Mouse (Mus musculus) right cerebral cortex, postnatal 14 days (tissue): ENCODE measurements at regions not wholly inside any gene's neighbourhood (a gene's known extent, or its start where the extent isn't known, plus 50 kb on each side); places are given as distances from the start of the nearest gene placed in this dataset.

ENCODE experiments used
- DNase-seq: peaks from one replicate; pipeline ENCODE4 v3.0.0; 2022

GRCm38 (mm10) chr15:67278869-67279268, 778.2 kb upstream of the Lrrc6 start:
- DNase-seq, result no peak

DNA sequence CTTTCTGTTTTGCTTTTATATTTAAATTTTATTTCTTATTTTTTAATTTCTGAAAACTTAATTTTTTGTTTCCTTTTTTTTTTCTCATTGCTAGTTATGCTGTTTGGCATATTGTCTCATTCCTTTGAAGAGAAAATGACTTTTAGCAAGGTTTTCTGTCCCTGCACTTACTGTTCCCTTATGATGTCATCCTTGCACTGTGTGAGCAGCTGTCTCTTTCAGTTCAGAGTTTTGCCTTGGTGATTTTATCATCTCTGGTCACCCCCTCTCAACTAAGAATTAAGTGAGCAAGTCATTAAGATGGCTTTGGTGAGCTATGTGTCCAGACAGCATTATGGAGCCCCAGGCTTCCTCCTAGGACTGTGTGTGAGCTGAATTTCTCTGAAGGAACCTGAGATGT, 774.3 kb upstream of the Lrrc6 start:
- DNase-seq, result no peak

- DNase-seq, result no peak
Observed at GRCm38 (mm10) chr15:67272397-67272796, 771.7 kb upstream of the Lrrc6 start.

DNA sequence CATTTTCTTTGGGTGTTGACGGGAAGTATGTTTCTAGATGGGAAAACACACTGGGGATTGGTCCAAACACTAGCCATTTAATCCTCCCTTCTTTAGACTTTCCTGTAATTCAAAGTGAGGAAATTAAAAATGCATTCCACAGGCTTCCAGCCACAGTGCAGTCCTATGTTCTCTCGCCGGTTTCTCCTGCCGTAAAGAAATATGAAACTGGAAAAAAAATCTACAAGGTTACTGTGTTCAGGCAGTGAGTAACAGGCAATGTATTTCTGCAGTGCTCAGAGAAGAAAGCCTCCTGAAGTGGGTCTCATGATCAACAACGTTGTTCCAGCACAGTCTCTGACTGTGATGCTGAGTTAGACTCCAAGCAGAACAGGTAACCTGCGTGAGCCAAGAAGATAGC, 763.0 kb upstream of the Lrrc6 start:
- no peak for DNase-seq

- no peak for DNase-seq
Observed at GRCm38 (mm10) chr15:67263313-67263712, 762.6 kb upstream of the Lrrc6 start.

GRCm38 (mm10) chr15:67262269-67262668, 761.6 kb upstream of the Lrrc6 start:
- DNase-seq, result no peak

GRCm38 (mm10) chr15:67260666-67261065, 760.0 kb upstream of the Lrrc6 start:
- no peak for DNase-seq

DNA sequence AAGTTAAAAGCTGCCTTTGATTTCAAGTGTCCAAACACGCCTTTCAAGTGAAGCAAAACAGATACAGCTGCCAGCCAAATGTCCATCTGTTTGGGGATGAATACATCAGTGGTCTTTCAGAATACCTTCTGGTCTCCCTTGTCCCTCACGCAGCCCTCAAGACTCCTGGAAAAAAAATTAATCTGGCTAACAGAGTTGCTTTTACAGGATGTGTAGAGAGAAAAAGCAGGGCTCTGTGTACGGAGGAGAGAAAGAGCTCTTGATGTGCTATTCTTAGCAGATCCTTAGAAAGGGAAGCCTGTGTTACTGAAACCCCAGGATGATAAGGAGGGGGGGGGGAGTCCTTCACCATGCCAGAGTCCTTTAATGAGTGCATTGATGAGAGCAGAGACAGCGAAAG, 748.4 kb upstream of the Lrrc6 start:
- no peak for DNase-seq

GRCm38 (mm10) chr15:67248471-67248870, 747.8 kb upstream of the Lrrc6 start:
- DNase-seq, result no peak

DNA sequence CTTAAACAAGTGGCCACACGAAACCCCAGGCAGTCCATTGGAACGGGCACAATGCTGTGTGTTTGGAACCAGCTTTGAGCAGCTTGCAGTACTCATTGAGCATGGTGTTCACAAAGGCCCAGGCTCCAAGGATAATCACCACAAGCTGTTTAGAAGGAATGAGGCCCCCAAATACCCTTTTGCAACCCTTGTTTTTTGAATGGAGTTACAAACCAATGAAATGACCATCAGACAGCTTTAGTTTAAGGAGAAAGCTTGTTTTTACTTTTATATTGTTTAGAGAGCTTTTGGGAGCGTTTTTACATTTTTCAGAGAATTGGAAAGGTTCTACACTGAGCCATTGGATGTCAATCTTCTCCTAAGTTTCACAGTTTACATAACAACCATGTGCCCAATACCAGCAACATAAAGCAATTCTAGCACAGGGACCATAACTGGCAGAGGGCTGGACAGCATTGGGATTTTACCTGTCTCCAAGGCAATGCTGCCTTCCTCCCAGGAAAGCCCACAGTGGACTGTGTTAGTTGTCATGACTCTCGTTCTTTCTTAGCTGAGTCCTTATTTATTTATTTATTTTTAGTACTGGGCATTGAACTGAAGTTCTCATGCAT, 745.1 kb upstream of the Lrrc6 start:
- DNase-seq, result no peak

- DNase-seq, result no peak
Observed at GRCm38 (mm10) chr15:67244908-67245657, 744.4 kb upstream of the Lrrc6 start.

DNA sequence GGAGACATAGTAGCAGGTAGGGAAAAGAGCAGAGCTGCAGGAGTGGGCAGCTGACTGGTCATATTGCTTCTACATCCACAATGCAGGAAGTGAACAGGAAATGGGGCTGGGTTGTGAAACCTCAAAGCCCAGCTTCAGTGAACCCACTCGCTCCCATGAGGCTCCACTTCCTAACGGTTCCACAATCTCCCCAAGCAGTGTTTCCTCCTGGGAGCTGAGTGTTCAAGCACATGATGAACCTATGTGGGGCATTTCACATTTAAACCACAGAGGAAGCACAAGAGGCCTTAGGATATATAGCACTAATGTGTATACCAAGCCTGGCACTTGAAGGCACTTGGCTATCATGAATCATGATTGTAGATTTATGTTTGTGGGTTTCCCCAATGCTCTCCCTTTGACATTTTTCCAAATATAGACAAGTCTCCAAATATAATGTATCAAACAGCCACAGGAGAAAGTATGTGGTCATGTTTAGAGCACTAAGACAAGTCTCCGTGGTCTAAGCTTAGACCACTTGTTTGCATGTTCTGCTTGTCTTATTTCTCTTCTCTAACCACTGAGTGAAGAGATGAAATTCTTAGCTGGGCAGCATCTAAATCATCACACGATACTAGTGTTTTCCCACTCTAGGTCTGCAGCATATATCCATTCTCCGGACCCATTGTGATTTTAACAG, 734.5 kb upstream of the Lrrc6 start:
- no peak for DNase-seq

DNA sequence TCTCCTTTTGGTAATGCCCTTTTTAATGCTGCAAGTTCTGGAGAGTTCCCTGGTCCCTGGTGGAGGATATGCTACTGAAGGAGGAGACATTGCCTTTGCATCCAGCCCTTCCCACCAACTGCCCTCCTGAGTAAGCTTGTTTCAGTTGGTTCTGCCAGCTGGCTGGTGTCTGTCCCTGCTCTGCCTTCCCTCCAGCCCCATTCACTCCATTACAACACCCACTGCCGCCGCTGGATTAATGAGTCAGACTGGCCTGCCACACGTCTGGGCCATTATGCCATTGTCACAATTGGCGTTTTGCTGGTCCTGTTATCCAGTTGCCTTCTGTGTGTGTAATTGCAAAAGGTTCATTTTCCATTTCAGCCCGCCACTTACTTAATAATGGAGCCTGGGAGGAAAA, 728.6 kb upstream of the Lrrc6 start:
- no peak for DNase-seq

- no peak for DNase-seq
Observed at GRCm38 (mm10) chr15:67228633-67229032, 727.9 kb upstream of the Lrrc6 start.

GRCm38 (mm10) chr15:67227456-67228164, 726.9 kb upstream of the Lrrc6 start:
- no peak for DNase-seq

- no peak for DNase-seq
Observed at GRCm38 (mm10) chr15:67226900-67227299, 726.2 kb upstream of the Lrrc6 start.
